In the genomic region with DNA sequence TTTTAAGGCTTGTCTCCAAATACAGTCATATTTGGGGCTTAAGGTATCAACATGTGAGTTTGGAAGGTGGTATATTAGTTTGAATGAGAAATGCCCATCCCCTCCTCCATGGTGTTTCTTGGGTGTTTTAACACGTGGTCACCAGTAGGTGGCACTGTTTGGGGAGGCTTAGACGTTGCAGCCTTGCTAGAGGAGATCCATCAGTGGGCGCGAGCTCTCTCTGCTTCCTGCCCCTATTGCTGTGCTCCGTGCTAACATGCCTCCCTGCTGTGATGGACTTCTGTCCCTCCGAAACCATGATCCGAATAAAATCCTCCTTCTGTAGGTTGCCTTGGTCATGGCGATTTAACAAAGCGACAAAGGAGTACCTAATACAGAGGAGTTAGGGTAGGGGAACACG, we compare ENCODE assay signal across 9 mouse cellular contexts.
DNase-seq lines count a peak whose midpoint lies in the region; ATAC-seq and TF ChIP-seq lines count a peak whose summit lies in the region.
"Had no signal": no experiment of that assay in that cellular context is flagged by ENCODE, and none has a peak within 500 bp of the region (broad histone marks: within the 10 kb centered on the region; RNA-seq: fewer than 3 reads in every experiment).

No protein-coding gene starts in this region.

- DNase-seq in forebrain, embryonic 10.5 days (ENCODE audit: extremely low spot score, low spot score) = peak; percentile 45
- DNase-seq in midbrain, embryonic 10.5 days (ENCODE audit: low spot score) = peak; percentile 50
- DNase-seq in stomach, postnatal 0 days (ENCODE audit: low spot score) = no peak
- no peak for DNase-seq in kidney, adult 8-10 months

- no peak overlapping the region for H3K9ac ChIP-seq in forebrain, embryonic 15.5 days (replicated peaks)
- no peak overlapping the region for H3K9ac ChIP-seq in midbrain, embryonic 15.5 days
- no peak overlapping the region for H3K9ac ChIP-seq in forebrain, embryonic 12.5 days
- H3K9ac ChIP-seq in stomach, postnatal 0 days (ENCODE audit: low read length) = no peak overlapping the region

- peak overlapping the region; percentile 36 for H3K4me3 ChIP-seq in forebrain, embryonic 10.5 days
- no peak overlapping the region for H3K4me3 ChIP-seq in forebrain, embryonic 15.5 days
- H3K4me3 ChIP-seq in midbrain, embryonic 10.5 days = peak overlapping the region; percentile 32
- no peak overlapping the region for H3K4me3 ChIP-seq in midbrain, embryonic 15.5 days
- H3K4me3 ChIP-seq in forebrain, embryonic 12.5 days (replicated peaks) = no peak overlapping the region
- H3K4me3 ChIP-seq in stomach, postnatal 0 days (ENCODE audit: low read depth, low read length) = no peak overlapping the region

- no peak for TF ChIP-seq EP300 in stomach, postnatal 0 days (optimal IDR thresholded peaks at IDR 0.05)

- H3K36me3 ChIP-seq in forebrain, embryonic 10.5 days (replicated peaks) = no peaks in the 10 kb centered on the region
- no peaks in the 10 kb centered on the region for H3K36me3 ChIP-seq in forebrain, embryonic 15.5 days
- H3K36me3 ChIP-seq in midbrain, embryonic 10.5 days = no peaks in the 10 kb centered on the region
- H3K36me3 ChIP-seq in midbrain, embryonic 15.5 days (replicated peaks) = no peaks in the 10 kb centered on the region
- no peaks in the 10 kb centered on the region for H3K36me3 ChIP-seq in forebrain, embryonic 12.5 days (replicated peaks)
- H3K36me3 ChIP-seq in stomach, postnatal 0 days (ENCODE audit: control insufficient read depth, insufficient read depth, low read length) = no peaks in the 10 kb centered on the region

- H3K4me2 ChIP-seq in forebrain, embryonic 15.5 days (replicated peaks) = no peak overlapping the region
- no peak overlapping the region for H3K4me2 ChIP-seq in midbrain, embryonic 15.5 days
- H3K4me2 ChIP-seq in forebrain, embryonic 12.5 days = peak overlapping the region; percentile 21; the same call in 1 of the 2 replicates
- H3K4me2 ChIP-seq in stomach, postnatal 0 days (replicated peaks; ENCODE audit: low read depth) = no peak overlapping the region

- TF ChIP-seq CTCF in stomach, postnatal 0 days (IDR thresholded peaks at IDR 0.05; ENCODE audit: low read depth) = peak; percentile 72

- H3K4me1 ChIP-seq in forebrain, embryonic 10.5 days = 0 out of 2 replicates have a peak, but pooled peaks cover 5% of the 10 kb centered on the region
- H3K4me1 ChIP-seq in forebrain, embryonic 15.5 days = 0 out of 2 replicates have a peak, but pooled peaks cover 5% of the 10 kb centered on the region
- peaks cover 6% of the 10 kb centered on the region for H3K4me1 ChIP-seq in midbrain, embryonic 10.5 days
- no peaks in the 10 kb centered on the region for H3K4me1 ChIP-seq in midbrain, embryonic 15.5 days
- peaks cover 4% of the 10 kb centered on the region; the same call in 1 of the 2 replicates for H3K4me1 ChIP-seq in forebrain, embryonic 12.5 days
- H3K4me1 ChIP-seq in stomach, postnatal 0 days (replicated peaks; ENCODE audit: control insufficient read depth, insufficient read depth) = no peaks in the 10 kb centered on the region

- H3K27ac ChIP-seq in forebrain, embryonic 10.5 days = no peak overlapping the region
- no peak overlapping the region for H3K27ac ChIP-seq in forebrain, embryonic 15.5 days (replicated peaks)
- H3K27ac ChIP-seq in midbrain, embryonic 10.5 days (replicated peaks) = peak overlapping the region; percentile 57
- no peak overlapping the region for H3K27ac ChIP-seq in midbrain, embryonic 15.5 days
- no peak overlapping the region for H3K27ac ChIP-seq in forebrain, embryonic 12.5 days
- H3K27ac ChIP-seq in stomach, postnatal 0 days (replicated peaks) = no peak overlapping the region
- H3K27ac ChIP-seq: macrophage had no signal

- 30% methylated on average over 10 of the region's 10 CpGs for WGBS in forebrain, embryonic 10.5 days
- WGBS in forebrain, embryonic 15.5 days = 31% methylated on average over 10 of the region's 10 CpGs
- 28% methylated on average over 10 of the region's 10 CpGs for WGBS in midbrain, embryonic 10.5 days
- 24% methylated on average over 10 of the region's 10 CpGs for WGBS in midbrain, embryonic 15.5 days
- WGBS in forebrain, embryonic 12.5 days = 29% methylated on average over 10 of the region's 10 CpGs
- WGBS in stomach, postnatal 0 days = 35% methylated on average over 10 of the region's 10 CpGs

- no peak for ATAC-seq in forebrain, embryonic 15.5 days (replicated peaks)
- ATAC-seq in midbrain, embryonic 15.5 days (replicated peaks) = no peak
- no peak for ATAC-seq in forebrain, embryonic 12.5 days (ENCODE audit: low FRiP score)
- no peak for ATAC-seq in stomach, postnatal 0 days (ENCODE audit: low FRiP score, low TSS enrichment)
- ATAC-seq in erythroblast, adult 5-6 weeks (replicated peaks; ENCODE audit: low FRiP score, poor library complexity, severe bottlenecking) = no peak

- H3K27me3 ChIP-seq in forebrain, embryonic 10.5 days (ENCODE audit: poor library complexity, severe bottlenecking) = no peaks in the 10 kb centered on the region
- H3K27me3 ChIP-seq in forebrain, embryonic 15.5 days = no peaks in the 10 kb centered on the region
- peaks cover 9% of the 10 kb centered on the region; the same call in 1 of the 2 replicates for H3K27me3 ChIP-seq in midbrain, embryonic 10.5 days (ENCODE audit: low read depth, poor library complexity, severe bottlenecking)
- no peaks in the 10 kb centered on the region for H3K27me3 ChIP-seq in midbrain, embryonic 15.5 days (replicated peaks)
- H3K27me3 ChIP-seq in forebrain, embryonic 12.5 days = peaks cover 9% of the 10 kb centered on the region; the same call in 1 of the 2 replicates
- H3K27me3 ChIP-seq in stomach, postnatal 0 days (ENCODE audit: control insufficient read depth, insufficient read depth, low read length) = no peaks in the 10 kb centered on the region

- peaks cover 4% of the 10 kb centered on the region for H3K9me3 ChIP-seq in forebrain, embryonic 10.5 days
- H3K9me3 ChIP-seq in forebrain, embryonic 15.5 days = no peaks in the 10 kb centered on the region
- peaks cover 2% of the 10 kb centered on the region for H3K9me3 ChIP-seq in midbrain, embryonic 10.5 days (replicated peaks)
- no peaks in the 10 kb centered on the region for H3K9me3 ChIP-seq in midbrain, embryonic 15.5 days
- H3K9me3 ChIP-seq in forebrain, embryonic 12.5 days = no peaks in the 10 kb centered on the region
- no peaks in the 10 kb centered on the region for H3K9me3 ChIP-seq in stomach, postnatal 0 days (ENCODE audit: control insufficient read depth, low read length)

Comparison
In these comparisons a context has a peak if more than half of its experiments do, and no peak if none do; other contexts are left out.
1. H3K4me3 ChIP-seq: peak in forebrain, embryonic 10.5 days (single experiment) and midbrain, embryonic 10.5 days (single experiment); none in forebrain, embryonic 15.5 days (single experiment), midbrain, embryonic 15.5 days (single experiment), forebrain, embryonic 12.5 days (single experiment) and stomach, postnatal 0 days (single experiment).
2. DNase-seq: peak in forebrain, embryonic 10.5 days (single experiment) and midbrain, embryonic 10.5 days (single experiment); none in stomach, postnatal 0 days (single experiment) and kidney, adult 8-10 months (0 of 2).